Mouse (Mus musculus) CD4-positive, CD25-positive, alpha-beta regulatory T cell, adult 4 months (primary cell): ENCODE results near the gene Ppp2r5e. TPM values are rescaled to one million over a fixed set of nuclear protein-coding genes. Genes with fewer than 3 reads are reported as not detected.
"Not testable (repeated sequence)": the region's sequence is repeated elsewhere in the genome, so short reads cannot be mapped to it uniquely, and the experiment has no call there.

Source experiments
- ATAC-seq: one replicate; pipeline ENCODE4 v1.8.0; 2017
- polyA plus RNA-seq, 2 experiments: library from polyadenylated mRNA; unstranded; fragments of 100-300 nt; shearing (Covaris generic); gene quantifications; one replicate each; pipeline ENCODE4 v1.2.1; 2017

Gene Ppp2r5e
- polyA plus RNA-seq, 2 experiments from 2014 or later: 4.8 to 7.9 TPM

DNA sequence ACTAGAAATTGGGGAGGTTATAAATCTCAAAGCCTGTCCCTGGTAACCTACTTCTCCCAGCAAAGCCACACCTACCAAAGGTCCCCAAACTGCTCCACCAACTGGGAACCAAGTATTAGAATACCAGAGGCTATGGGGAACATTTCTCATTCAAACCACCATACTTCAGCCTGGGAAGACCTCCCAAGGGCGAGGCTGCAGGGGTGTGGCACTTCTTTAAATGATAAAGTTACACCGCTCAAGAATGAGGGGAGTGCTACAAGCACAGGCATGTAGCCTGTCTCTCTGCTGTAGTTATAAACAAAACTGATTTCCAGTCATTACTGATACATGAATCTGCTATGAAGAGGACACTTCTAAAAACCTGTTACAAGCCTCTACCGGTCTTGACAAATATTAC, 113.3 kb downstream of the Ppp2r5e start:
- no peak for ATAC-seq

GRCm38 (mm10) chr12:75482015-75482414, 114.0 kb downstream of the Ppp2r5e start:
- ATAC-seq: no peak

- no peak for ATAC-seq
Measured at GRCm38 (mm10) chr12:75480031-75480430, 116.0 kb downstream of the Ppp2r5e start.

- no peak for ATAC-seq
Measured at GRCm38 (mm10) chr12:75479375-75479898, 116.6 kb downstream of the Ppp2r5e start.

DNA sequence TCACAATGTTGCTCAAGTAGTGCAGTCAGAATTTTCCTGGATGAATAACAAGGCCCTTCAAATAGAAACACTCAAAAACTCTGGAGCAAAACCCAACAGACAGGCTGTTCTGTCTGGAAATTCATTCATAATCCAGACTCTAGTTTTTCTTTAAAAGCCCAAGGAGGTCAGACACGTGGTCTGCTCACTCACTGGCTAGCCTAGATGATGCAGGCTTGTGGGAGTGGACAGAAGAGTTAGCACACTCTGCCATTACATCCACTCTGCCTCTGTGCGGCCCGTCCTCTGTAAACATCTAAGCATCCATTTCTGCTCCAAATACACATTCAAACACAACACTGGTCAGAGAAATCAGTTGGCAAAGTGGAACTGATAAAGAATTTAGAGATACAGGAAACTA, 117.4 kb downstream of the Ppp2r5e start:
- no peak for ATAC-seq

- no peak for ATAC-seq
Measured at GRCm38 (mm10) chr12:75478117-75478516, 117.9 kb downstream of the Ppp2r5e start.

DNA sequence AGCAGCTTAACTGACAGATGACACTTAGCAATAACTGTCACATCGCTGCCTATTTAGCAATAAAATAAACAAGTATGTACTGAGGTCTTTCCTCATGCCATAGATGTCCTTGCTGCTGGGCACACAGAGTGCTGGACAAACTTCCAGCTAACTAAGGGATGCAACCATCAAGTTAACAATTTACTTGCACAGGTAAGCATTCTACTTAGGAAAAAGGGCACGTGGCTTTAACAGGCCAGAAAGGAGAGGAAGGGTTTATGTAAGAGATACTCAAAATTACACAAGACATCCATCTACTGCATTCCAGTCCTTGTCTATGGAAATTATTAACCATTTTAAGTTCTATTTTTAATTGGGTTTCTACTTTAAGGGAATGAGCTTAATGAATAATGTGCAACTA, 123.0 kb downstream of the Ppp2r5e start:
- ATAC-seq: no peak

- ATAC-seq: no peak
Measured at GRCm38 (mm10) chr12:75472107-75472506, 123.9 kb downstream of the Ppp2r5e start.

DNA sequence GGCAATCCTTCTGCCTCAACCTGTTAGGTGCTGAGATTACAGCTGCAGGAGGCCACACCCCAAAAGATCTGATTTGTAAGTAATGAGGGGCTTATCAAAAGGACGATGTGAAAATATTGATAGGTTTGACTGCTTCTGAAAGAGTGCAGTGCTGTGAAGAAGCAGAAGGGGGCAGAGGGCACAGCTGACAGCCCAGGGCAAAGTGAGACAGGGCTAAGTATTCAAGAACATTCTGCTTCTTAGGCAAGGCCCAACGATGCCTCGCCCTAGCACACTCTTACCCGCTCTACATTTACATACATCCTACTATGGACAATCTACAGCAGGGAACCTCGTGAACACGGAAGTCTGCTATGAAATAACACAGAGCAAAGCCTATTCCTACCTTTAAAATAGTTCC, 128.2 kb downstream of the Ppp2r5e start:
- no peak for ATAC-seq

DNA sequence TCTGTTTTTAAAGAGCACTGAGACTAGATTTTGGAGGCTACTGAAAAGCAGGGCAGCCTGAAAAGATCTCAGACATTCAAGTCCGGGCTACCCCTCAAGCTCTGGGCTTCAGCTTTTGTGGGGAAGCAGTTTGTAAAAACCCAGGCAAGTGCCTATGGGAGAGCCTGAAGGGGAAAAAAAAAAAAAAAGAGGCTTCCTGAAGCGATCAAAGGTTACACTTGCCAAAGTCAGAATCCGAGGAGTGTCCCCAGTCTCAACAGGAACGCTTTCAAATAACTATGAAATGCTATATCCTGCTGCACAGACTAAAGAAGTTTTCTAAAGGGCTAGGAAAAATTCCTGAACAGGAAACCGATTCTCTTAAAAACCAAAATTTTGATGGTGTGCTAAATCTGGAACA, 128.9 kb downstream of the Ppp2r5e start:
- no peak for ATAC-seq

DNA sequence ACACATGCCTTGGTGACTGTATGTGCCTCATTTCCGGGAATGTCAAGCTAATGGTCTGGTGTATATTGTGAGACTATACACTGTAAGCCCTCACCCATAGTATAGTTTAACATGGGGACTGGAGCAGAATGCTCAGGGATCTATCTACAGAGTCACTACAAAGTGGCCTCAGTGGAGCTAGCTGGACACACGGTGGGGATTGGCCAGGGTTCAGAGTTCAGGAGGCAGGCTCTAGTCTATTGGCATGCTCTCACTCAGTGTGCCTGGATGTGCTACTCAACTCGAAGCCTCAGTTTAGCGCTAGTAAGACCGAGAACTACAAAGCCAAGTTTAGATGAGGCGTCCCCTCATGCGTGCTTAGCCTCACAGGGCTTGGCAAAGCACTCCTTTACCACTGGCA, 129.8 kb downstream of the Ppp2r5e start:
- no peak for ATAC-seq

GRCm38 (mm10) chr12:75464016-75464769, 131.9 kb downstream of the Ppp2r5e start:
- peak; percentile 34 for ATAC-seq

DNA sequence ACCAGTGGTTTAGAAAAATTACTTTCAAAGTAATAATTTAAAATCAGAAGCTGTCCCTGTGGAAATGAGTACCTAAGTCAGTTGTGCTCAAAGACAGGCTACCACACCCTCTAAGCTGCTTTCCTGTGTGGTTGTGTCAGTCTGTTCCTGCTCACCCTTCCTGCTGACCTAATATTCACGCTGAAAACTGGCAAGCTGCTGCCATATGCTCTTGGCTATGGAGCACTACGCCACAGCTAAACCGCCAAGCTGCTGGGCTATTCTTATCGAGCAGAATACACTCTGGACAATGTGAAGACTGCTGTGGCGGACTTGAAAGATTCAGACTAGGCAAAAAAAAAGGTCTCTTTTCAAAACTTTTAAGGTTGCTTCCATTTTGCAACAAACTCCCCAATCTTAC, 135.5 kb downstream of the Ppp2r5e start:
- ATAC-seq: no peak

GRCm38 (mm10) chr12:75459656-75460055, 136.4 kb downstream of the Ppp2r5e start:
- ATAC-seq: no peak

DNA sequence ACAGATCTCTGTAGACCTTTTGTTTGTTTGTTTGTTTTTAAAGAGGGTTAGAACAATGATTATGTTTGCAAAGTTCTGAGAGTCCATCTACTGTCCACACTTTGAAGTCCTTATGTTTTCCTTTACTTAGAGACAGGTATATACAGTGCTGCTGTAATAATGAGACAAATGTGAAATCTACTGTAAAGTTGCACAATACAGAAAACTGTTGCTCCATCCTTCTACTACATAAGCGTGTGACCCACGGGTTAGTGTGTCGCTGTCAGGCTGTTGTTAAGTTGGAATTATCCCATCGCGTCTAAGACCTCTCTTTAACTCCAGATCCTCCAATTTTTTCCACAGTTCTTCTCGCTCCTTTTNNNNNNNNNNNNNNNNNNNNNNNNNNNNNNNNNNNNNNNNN, 142.6 kb downstream of the Ppp2r5e start:
- ATAC-seq: no peak

GRCm38 (mm10) chr12:75453027-75453426, 143.0 kb downstream of the Ppp2r5e start:
- ATAC-seq: no peak

GRCm38 (mm10) chr12:75450592-75450991, 145.5 kb downstream of the Ppp2r5e start:
- no peak for ATAC-seq

DNA sequence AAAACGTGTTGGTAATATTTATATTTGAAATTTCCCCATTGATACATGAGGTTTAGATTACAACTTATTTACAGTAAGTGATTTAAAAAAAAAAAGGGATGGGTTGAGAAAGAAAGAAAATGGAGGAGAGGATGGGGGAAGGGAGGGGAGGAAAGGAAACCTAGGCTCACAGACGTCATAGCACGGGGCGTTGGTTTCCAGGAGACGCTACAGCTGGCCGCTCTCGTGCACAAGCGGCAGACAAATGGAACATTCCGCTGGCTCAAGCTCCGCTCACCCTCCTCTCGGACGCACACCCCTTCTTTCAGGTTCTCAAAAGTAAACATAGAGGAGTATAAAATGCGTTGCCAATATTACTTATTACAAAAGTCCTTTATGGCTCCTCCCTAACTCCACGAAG, 146.0 kb downstream of the Ppp2r5e start:
- peak; percentile 78 for ATAC-seq

DNA sequence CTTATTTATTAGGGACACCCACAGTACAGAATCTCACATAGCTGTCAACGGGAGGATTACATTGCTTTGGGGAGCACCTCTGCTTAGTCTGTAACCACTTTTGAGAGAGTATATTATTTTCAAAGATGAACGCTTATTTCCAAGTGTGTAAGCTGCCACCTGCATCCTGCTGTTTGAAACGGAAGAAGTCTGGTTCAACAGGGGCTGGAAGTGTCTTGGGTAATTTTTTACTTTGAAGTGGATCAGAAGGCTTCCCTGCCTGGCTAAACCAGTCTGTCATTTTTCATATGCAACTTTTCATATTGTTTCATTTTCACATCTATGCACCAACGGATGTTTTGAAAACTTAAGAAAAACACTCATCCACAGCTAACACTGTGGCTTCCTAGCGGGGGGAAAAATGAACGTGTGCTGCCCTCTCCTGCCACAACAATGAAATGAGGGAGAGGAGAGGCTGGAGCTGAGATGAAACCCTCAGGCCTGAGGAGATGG, 146.5 kb downstream of the Ppp2r5e start:
- ATAC-seq: peak; percentile 69

DNA sequence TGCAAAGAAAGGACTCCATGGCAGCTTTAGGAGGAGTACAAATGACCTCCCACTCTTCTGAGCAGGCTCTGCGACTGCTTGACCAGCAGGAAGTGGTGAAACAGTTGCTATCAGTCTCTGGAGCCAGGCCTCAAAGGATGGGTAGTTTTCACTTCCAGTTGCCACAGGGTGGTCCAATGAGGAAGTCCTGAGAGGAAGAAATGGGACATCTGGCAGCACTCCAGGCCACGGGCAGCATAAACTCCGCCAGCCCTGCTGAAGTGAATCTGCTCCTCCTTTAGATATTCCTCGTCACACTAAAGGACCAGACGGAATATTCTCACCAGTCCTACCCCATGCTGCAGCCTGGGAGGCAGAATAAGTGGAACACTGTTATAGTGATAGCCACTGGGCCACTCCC, 147.1 kb downstream of the Ppp2r5e start:
- ATAC-seq: no peak

- no peak for ATAC-seq
Measured at GRCm38 (mm10) chr12:75446245-75446644, 149.8 kb downstream of the Ppp2r5e start.

DNA sequence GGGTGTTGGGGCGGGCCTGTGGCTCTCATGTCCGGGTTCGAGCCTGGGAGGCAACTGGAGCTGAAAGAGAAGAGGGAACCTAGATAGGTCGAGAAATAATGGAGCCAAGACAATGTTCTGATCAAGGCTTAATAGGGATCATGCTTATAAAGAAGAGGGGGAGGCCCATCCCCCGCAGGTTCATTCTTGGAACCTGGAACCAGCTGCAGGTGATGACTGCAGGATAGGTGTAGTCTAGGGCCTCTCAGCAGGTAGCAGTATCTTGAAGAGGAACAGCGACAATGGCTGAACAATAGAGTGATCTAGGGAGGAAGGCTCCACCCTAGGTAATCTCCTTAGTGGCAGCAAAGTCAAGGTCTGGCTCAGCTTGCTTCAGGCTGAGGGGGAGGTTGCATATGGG, 163.6 kb downstream of the Ppp2r5e start:
- not testable (repeated sequence) for ATAC-seq

DNA sequence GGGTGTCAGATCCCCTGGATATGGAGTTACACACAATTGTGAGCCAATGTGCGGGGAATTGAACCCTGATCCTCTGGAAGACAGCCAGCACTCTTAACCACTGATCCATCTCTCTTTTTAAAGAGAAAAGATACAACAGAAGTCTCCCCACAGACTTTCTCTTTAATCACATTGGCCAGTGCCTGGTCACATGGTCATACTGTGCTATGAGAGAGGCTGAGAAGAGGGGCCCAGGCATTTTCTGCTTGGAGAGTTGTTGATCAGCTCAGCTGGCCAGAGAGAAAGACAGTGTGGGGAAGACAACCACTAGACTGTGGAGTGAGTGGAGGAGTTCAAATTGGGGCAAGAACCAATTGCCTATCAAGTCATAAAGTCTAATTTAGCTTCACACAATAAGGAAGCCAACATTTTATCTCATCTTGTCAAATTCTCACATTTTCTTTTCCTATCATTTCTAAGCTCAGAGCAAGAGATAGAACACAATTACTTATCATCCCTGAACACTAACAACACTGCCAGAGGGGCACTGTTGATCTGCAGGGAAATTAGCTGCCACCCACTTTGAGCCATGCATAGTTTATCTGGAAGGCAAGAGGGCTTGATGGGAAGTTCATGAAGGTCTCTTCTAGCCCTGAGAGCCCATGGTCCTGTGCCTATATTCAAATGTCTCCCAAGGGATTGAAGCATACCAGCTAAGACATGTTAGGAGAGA, 166.2 kb downstream of the Ppp2r5e start:
- ATAC-seq: no peak

- no peak for ATAC-seq
Measured at GRCm38 (mm10) chr12:75428719-75429118, 167.3 kb downstream of the Ppp2r5e start.
